Mouse (Mus musculus) 3134 (cell line): ENCODE data around the gene 9130008F23Rik.

Source experiments
- DNase-seq: peaks from one replicate; pipeline ENCODE4 v3.0.0-alpha.2; 2011; ENCODE audit warnings: low spot score; ENCODE audit not compliant: insufficient read length; ENCODE audit errors: extremely low read depth

9130008F23Rik gene

GRCm38 (mm10) chr17:40879924-40880691 lies at the start of gene 9130008F23Rik:
9130008F23Rik (minus strand) TSS chr17:40880559.
- peak; percentile 89 for DNase-seq

- DNase-seq: no peak
Observed at GRCm38 (mm10) chr17:40915499-40915898, 35.1 kb upstream of the 9130008F23Rik start.

- no peak for DNase-seq
Observed at GRCm38 (mm10) chr17:40914250-40914649, 33.9 kb upstream of the 9130008F23Rik start, which contains the start of gene Glyatl3. Glyatl3 (minus strand) TSS chr17:40914350.

- no peak for DNase-seq
Observed at GRCm38 (mm10) chr17:40904721-40905154, 24.4 kb upstream of the 9130008F23Rik start.

- DNase-seq: no peak
Observed at GRCm38 (mm10) chr17:40904056-40904597, 23.8 kb upstream of the 9130008F23Rik start.

GRCm38 (mm10) chr17:40903345-40903744 lies 23.0 kb upstream of the 9130008F23Rik start:
- no peak for DNase-seq

GRCm38 (mm10) chr17:40899783-40900363 lies 19.5 kb upstream of the 9130008F23Rik start:
- DNase-seq: no peak

GRCm38 (mm10) chr17:40896863-40897262 lies 16.5 kb upstream of the 9130008F23Rik start:
- no peak for DNase-seq

- no peak for DNase-seq
Observed at GRCm38 (mm10) chr17:40887849-40888536, 7.6 kb upstream of the 9130008F23Rik start.

- no peak for DNase-seq
Observed at GRCm38 (mm10) chr17:40885155-40885554, 4.8 kb upstream of the 9130008F23Rik start.

- no peak for DNase-seq
Observed at GRCm38 (mm10) chr17:40882172-40882571, 1.8 kb upstream of the 9130008F23Rik start.

GRCm38 (mm10) chr17:40879528-40879923 lies 833 bp downstream of the 9130008F23Rik start:
- DNase-seq: no peak

- DNase-seq: peak; percentile 28
Observed at GRCm38 (mm10) chr17:40877741-40878140, 2.6 kb downstream of the 9130008F23Rik start.

GRCm38 (mm10) chr17:40875568-40875967 lies 4.8 kb downstream of the 9130008F23Rik start:
- DNase-seq: no peak

GRCm38 (mm10) chr17:40874701-40875100 lies 5.7 kb downstream of the 9130008F23Rik start:
- no peak for DNase-seq

GRCm38 (mm10) chr17:40873582-40874011 lies 6.8 kb downstream of the 9130008F23Rik start:
- DNase-seq: no peak

GRCm38 (mm10) chr17:40872626-40873025 lies 7.7 kb downstream of the 9130008F23Rik start:
- no peak for DNase-seq

- DNase-seq: no peak
Observed at GRCm38 (mm10) chr17:40868952-40869747, 11.2 kb downstream of the 9130008F23Rik start.

GRCm38 (mm10) chr17:40855065-40855464 lies 25.3 kb downstream of the 9130008F23Rik start:
- no peak for DNase-seq

- DNase-seq: peak; percentile 38
Observed at GRCm38 (mm10) chr17:40837308-40837707, 43.1 kb downstream of the 9130008F23Rik start.
